Mouse (Mus musculus): ENCODE data around the gene Micall1. TPM values are rescaled to one million over a fixed set of nuclear protein-coding genes. Genes with fewer than 3 reads are reported as not detected.

Micall1 gene
- polyA plus RNA-seq (2015; fragmentation: Nextera tagmentation; extraction: Ambion mirVana) = 5.2 and 6.3 TPM in 2 replicates

- peak within 1 kb of the TSS; percentile 85 for H3K27ac ChIP-seq (ENCODE audit: low read length)
- no peaks in the 10 kb centered on the region for H3K9me3 ChIP-seq (ENCODE audit: control insufficient read depth, low read length)
- no peaks in the 10 kb centered on the region for H3K27me3 ChIP-seq (replicated peaks; ENCODE audit: control insufficient read depth, insufficient read depth, low read length)
- ATAC-seq = peak; percentile 89
- peak within 1 kb of the TSS; percentile 84 for H3K9ac ChIP-seq (ENCODE audit: low read depth, low read length)
- H3K4me2 ChIP-seq (ENCODE audit: low read depth, low read length) = peak within 1 kb of the TSS; percentile 96
- WGBS = under 1% methylated on average over 73 of the region's 85 CpGs
- H3K4me1 ChIP-seq (ENCODE audit: control insufficient read depth, insufficient read depth, low read length) = peaks cover 22% of the 10 kb centered on the region
- no peaks in the 10 kb centered on the region for H3K36me3 ChIP-seq (ENCODE audit: control insufficient read depth, insufficient read depth, low read length)
- peak within 1 kb of the TSS; percentile 85 for H3K4me3 ChIP-seq (ENCODE audit: low read length)
Measured at GRCm38 (mm10) chr15:79108421-79109320, at the start of gene Micall1. Gene Micall1, plus strand, starts transcription at chr15:79108898.

DNA sequence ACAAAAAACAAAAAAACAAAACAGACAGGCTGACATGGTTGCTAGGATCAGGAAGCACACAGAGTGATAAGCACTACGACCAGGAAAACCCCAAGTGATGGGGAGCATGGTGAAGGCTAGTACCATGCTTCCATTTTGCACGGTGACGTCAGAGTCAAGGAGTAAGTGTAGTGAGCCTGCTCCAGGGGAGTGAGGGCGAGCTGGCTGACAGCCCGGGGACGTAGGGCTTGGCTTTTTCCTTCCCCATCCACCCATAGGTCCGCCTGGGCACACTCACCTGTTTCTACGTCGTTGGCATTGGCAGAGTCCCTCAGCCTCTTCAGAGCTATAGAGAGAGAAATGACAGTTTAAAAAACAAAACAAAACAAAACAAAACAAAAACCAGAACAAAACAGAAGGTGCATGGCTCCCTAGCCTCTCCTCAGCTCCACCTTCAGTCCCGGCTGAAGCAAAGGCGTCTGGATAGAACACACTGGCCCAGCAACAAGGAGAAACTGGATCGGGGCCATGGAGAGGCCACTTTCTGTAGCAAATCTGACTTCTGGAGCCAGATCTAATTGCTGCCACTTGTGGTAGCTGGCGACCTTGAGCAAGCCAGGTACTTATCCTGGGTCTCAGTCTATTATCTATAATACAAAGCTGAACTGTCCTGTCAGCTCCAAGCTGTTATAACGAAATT, 47.7 kb upstream of the Micall1 start:
- no peaks in the 10 kb centered on the region for H3K27me3 ChIP-seq (replicated peaks; ENCODE audit: control insufficient read depth, insufficient read depth, low read length)
- no peak overlapping the region for H3K27ac ChIP-seq (ENCODE audit: low read length)
- WGBS = 78% methylated on average over 14 of the region's 14 CpGs
- H3K36me3 ChIP-seq (ENCODE audit: control insufficient read depth, insufficient read depth, low read length) = peaks cover 9% of the 10 kb centered on the region; the same call in 1 of the 2 replicates
- ATAC-seq = no peak
- H3K4me1 ChIP-seq (ENCODE audit: control insufficient read depth, insufficient read depth, low read length) = peaks cover 17% of the 10 kb centered on the region
- H3K9me3 ChIP-seq (ENCODE audit: control insufficient read depth, low read length) = no peaks in the 10 kb centered on the region
- H3K9ac ChIP-seq (ENCODE audit: low read depth, low read length) = no peak overlapping the region
- no peak overlapping the region for H3K4me3 ChIP-seq (ENCODE audit: low read length)
- H3K4me2 ChIP-seq (ENCODE audit: low read depth, low read length) = no peak overlapping the region

DNA sequence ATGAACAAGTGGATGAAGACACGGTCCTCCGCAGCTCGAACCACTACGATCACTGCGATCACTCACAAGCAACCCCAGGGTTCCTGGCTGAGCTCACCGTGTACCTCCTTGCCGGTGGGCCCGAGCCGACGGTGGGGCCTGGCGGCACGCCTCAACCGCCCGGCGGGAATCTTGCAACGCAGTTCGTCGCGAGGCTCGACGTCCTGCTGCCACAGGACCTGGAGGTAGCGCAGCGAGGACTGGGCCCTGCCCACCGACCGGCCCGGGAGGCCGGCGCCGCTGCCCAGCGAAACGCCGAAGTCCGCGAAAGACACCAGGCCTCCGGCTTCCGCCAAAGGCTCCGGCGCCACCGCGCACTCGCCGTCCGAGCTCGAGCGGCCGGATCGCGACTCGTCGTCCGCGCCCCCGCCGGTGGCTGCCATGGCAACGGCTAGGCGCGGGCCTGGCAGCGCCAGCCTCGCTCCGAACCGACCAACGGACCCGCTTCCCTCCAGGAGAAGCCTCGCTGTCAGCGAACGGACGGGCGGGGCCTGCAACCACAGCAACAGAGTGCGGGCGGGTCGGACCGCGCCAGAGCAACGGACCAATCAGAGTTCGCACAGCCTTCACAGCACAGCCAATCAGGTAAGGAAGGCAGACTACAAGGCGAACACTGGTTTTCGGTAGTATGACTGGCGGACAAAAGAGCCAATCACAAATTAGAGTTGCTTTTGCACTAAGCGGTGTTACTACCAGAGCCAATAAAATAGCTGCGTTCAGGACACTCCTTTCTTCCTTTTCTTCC, 46.1 kb upstream of the Micall1 start, which contains the start of gene Ankrd54:
Ankrd54 (minus strand) TSS at position 518 of the 784 bp plus-strand sequence.
- Histone ChIP-seq H3K4me1 (ENCODE audit: control insufficient read depth, insufficient read depth, low read length) (peaks cover 17% of the 10 kb centered on the region), H3K9me3 (ENCODE audit: control insufficient read depth, low read length) (no peaks in the 10 kb centered on the region), H3K27me3 (replicated peaks; ENCODE audit: control insufficient read depth, insufficient read depth, low read length) (no peaks in the 10 kb centered on the region), H3K4me3 (ENCODE audit: low read length) (peak within 1 kb of the TSS; percentile 88), H3K36me3 (ENCODE audit: control insufficient read depth, insufficient read depth, low read length) (peaks cover 9% of the 10 kb centered on the region; the same call in 1 of the 2 replicates), H3K9ac (ENCODE audit: low read depth, low read length) (peak within 1 kb of the TSS; percentile 90), H3K4me2 (ENCODE audit: low read depth, low read length) (peak within 1 kb of the TSS; percentile 70), H3K27ac (ENCODE audit: low read length) (peak within 1 kb of the TSS; percentile 61)
- ATAC-seq = peak; percentile 99
- under 1% methylated on average over 80 of the region's 80 CpGs for WGBS

DNA sequence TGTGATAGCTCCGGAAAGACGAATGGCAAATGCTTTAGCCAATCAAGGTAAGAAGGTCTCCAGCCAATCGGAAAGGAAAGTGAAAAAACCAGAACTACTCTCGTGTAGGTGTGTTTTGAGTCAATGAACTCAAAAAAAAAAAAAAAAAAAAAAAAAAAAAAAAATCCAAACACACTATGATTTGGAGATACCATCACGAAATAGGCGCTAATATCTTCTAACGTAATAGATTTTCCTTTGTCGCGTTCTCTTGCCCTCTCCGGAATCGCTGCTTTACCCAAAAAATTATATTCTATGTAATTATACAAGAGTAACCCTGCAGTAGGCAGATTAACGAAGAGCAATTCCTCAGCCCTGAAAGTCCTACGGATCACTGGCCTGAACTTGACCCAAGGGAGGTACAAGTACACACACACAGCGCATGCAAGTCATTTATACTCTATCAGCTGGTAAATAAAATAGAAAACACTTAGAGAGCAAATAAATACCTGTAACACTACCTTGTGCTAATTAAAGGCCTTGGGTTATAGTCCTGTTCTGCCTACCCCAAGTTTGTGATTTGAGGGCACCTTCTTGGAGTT, 45.4 kb upstream of the Micall1 start:
- Histone ChIP-seq H3K27ac (ENCODE audit: low read length) (peak overlapping the region; percentile 53; the same call in 1 of the 2 replicates), H3K9me3 (ENCODE audit: control insufficient read depth, low read length) (no peaks in the 10 kb centered on the region), H3K4me3 (ENCODE audit: low read length) (peak overlapping the region; percentile 27), H3K9ac (ENCODE audit: low read depth, low read length) (peak overlapping the region; percentile 41; the same call in 1 of the 2 replicates), H3K4me2 (ENCODE audit: low read depth, low read length) (peak overlapping the region; percentile 51), H3K36me3 (ENCODE audit: control insufficient read depth, insufficient read depth, low read length) (peaks cover 9% of the 10 kb centered on the region; the same call in 1 of the 2 replicates), H3K27me3 (replicated peaks; ENCODE audit: control insufficient read depth, insufficient read depth, low read length) (no peaks in the 10 kb centered on the region), H3K4me1 (ENCODE audit: control insufficient read depth, insufficient read depth, low read length) (peaks cover 20% of the 10 kb centered on the region)
- no peak for ATAC-seq
- WGBS = 9% methylated on average over 14 of the region's 14 CpGs

DNA sequence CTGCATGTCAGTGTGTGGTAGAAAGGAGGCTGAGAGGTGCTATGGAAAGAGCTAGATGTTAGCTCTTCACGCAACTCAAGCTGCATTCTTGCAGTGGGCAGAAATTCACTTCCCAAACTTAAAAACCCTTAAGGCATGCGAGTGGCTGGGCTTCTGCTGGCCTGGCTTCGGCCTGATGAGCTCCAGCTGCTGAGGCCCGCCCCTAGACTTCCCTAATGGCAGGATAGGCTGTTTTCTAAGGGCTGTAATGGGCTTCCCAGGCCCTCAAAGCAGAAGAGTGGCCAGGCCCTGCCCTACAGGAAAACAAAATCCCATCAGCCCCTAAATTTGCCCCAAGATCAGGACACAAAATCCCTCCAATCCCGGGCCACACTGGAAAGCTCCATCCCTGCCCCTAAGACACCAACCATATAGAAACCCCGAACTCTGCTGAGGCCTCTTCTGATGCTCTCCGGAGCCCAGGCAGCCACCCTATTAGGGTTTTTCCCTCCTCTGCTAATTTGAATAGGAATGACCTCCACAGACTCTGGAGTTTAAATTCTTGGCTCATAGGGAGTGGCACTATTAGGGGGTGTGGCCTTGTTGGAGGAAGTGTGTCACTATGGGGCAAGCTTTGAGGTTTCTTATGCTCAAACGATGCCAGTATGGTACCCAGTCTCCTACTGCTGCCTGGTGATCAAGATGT, 43.5 kb upstream of the Micall1 start:
- ATAC-seq = no peak
- Histone ChIP-seq H3K36me3 (ENCODE audit: control insufficient read depth, insufficient read depth, low read length) (0 out of 2 replicates have a peak, but pooled peaks cover 2% of the 10 kb centered on the region), H3K4me3 (ENCODE audit: low read length) (no peak overlapping the region), H3K4me1 (ENCODE audit: control insufficient read depth, insufficient read depth, low read length) (peaks cover 20% of the 10 kb centered on the region), H3K27me3 (replicated peaks; ENCODE audit: control insufficient read depth, insufficient read depth, low read length) (no peaks in the 10 kb centered on the region), H3K9ac (ENCODE audit: low read depth, low read length) (no peak overlapping the region), H3K9me3 (ENCODE audit: control insufficient read depth, low read length) (no peaks in the 10 kb centered on the region), H3K4me2 (ENCODE audit: low read depth, low read length) (no peak overlapping the region), H3K27ac (ENCODE audit: low read length) (peak overlapping the region; percentile 69)
- WGBS = 38% methylated on average over 8 of the region's 8 CpGs

DNA sequence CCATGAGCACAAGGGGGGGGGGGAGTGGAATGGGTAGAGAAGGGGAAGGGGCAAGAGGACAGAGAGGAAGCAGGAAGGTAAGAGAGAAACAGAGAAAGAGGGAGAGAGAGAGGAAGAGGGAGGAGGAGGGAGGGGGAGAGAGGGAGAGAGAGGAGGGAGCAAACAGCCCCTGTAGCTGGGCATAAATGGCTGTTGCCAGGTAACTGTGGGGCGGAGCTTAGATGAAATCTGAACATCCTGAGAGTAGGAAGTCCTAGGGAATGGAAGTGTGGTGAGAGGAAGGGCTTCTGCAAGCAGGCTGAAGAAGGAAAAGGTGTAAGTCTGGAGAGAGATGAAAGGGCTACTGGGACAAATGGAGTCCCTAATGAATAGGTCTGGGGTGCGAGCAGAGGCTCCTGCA, 42.4 kb upstream of the Micall1 start:
- Histone ChIP-seq H3K9me3 (ENCODE audit: control insufficient read depth, low read length) (no peaks in the 10 kb centered on the region), H3K27me3 (replicated peaks; ENCODE audit: control insufficient read depth, insufficient read depth, low read length) (no peaks in the 10 kb centered on the region), H3K4me2 (ENCODE audit: low read depth, low read length) (no peak overlapping the region), H3K36me3 (ENCODE audit: control insufficient read depth, insufficient read depth, low read length) (no peaks in the 10 kb centered on the region), H3K4me3 (ENCODE audit: low read length) (no peak overlapping the region), H3K27ac (ENCODE audit: low read length) (no peak overlapping the region), H3K4me1 (ENCODE audit: control insufficient read depth, insufficient read depth, low read length) (peaks cover 17% of the 10 kb centered on the region), H3K9ac (ENCODE audit: low read depth, low read length) (no peak overlapping the region)
- 34% methylated on average over 2 of the region's 2 CpGs for WGBS
- ATAC-seq = no peak

- 48% methylated on average over 3 of the region's 3 CpGs for WGBS
- ATAC-seq = no peak; the same call in 1 of the 2 replicates
- Histone ChIP-seq H3K4me2 (ENCODE audit: low read depth, low read length) (peak overlapping the region; percentile 11; the same call in 1 of the 2 replicates), H3K36me3 (ENCODE audit: control insufficient read depth, insufficient read depth, low read length) (no peaks in the 10 kb centered on the region), H3K9me3 (ENCODE audit: control insufficient read depth, low read length) (no peaks in the 10 kb centered on the region), H3K4me3 (ENCODE audit: low read length) (no peak overlapping the region), H3K9ac (ENCODE audit: low read depth, low read length) (no peak overlapping the region), H3K27me3 (replicated peaks; ENCODE audit: control insufficient read depth, insufficient read depth, low read length) (no peaks in the 10 kb centered on the region), H3K27ac (ENCODE audit: low read length) (peak overlapping the region; percentile 81), H3K4me1 (ENCODE audit: control insufficient read depth, insufficient read depth, low read length) (peaks cover 17% of the 10 kb centered on the region)
Measured at GRCm38 (mm10) chr15:79067631-79068030, 41.1 kb upstream of the Micall1 start.

- peak; percentile 73 for ATAC-seq
Measured at GRCm38 (mm10) chr15:79068416-79068815, 40.3 kb upstream of the Micall1 start.

More at GRCm38 (mm10) chr15:79068416-79068815, 40.3 kb upstream of the Micall1 start:
- Histone ChIP-seq H3K9ac (ENCODE audit: low read depth, low read length) (no peak overlapping the region), H3K27me3 (replicated peaks; ENCODE audit: control insufficient read depth, insufficient read depth, low read length) (no peaks in the 10 kb centered on the region), H3K4me1 (ENCODE audit: control insufficient read depth, insufficient read depth, low read length) (peaks cover 15% of the 10 kb centered on the region), H3K27ac (ENCODE audit: low read length) (peak overlapping the region; percentile 81), H3K4me2 (ENCODE audit: low read depth, low read length) (no peak overlapping the region), H3K4me3 (ENCODE audit: low read length) (no peak overlapping the region), H3K9me3 (ENCODE audit: control insufficient read depth, low read length) (no peaks in the 10 kb centered on the region), H3K36me3 (ENCODE audit: control insufficient read depth, insufficient read depth, low read length) (no peaks in the 10 kb centered on the region)
- whole genome bisulfite sequencing = 62% methylated on average over 3 of the region's 3 CpGs
